Mouse (Mus musculus): Measurements from ENCODE around the gene Dhodh. TPM values are rescaled to one million over a fixed set of nuclear protein-coding genes. Genes with fewer than 3 reads are reported as not detected.

Gene Dhodh
- polyA plus RNA-seq, 1 experiment from 2014 or later, result 55.4 TPM

- Histone ChIP-seq H3K27me3 (ENCODE audit: poor library complexity, severe bottlenecking) (no peaks in the 10 kb centered on the region), H3K9me3 (no peaks in the 10 kb centered on the region), H3K4me1 (peaks cover 23% of the 10 kb centered on the region), H3K27ac (peak overlapping the region; percentile 95), H3K36me3 (replicated peaks) (peaks cover 17% of the 10 kb centered on the region), H3K4me3 (peak overlapping the region; percentile 70)
- DNase-seq (ENCODE audit: extremely low spot score, low spot score), result no peak
- 24% methylated on average over 5 of the region's 5 CpGs for WGBS
Measured at GRCm38 (mm10) chr8:109609153-109609502, 655 bp upstream of the Dhodh start.

GRCm38 (mm10) chr8:109607650-109608049 lies 823 bp downstream of the Dhodh start:
- Histone ChIP-seq H3K4me3 (peak overlapping the region; percentile 70), H3K36me3 (replicated peaks) (peaks cover 32% of the 10 kb centered on the region), H3K4me1 (peaks cover 23% of the 10 kb centered on the region), H3K27ac (peak overlapping the region; percentile 95), H3K9me3 (no peaks in the 10 kb centered on the region), H3K27me3 (ENCODE audit: poor library complexity, severe bottlenecking) (no peaks in the 10 kb centered on the region)
- WGBS, result 16% methylated on average over 12 of the region's 12 CpGs
- no peak for DNase-seq (ENCODE audit: extremely low spot score, low spot score)

- H3K27me3 ChIP-seq (ENCODE audit: poor library complexity, severe bottlenecking), result no peaks in the 10 kb centered on the region
- H3K36me3 ChIP-seq (replicated peaks), result peaks cover 41% of the 10 kb centered on the region
- no peak for DNase-seq (ENCODE audit: extremely low spot score, low spot score)
- 87% methylated on average over 2 of the region's 2 CpGs for WGBS
- H3K4me3 ChIP-seq, result no peak overlapping the region
- peaks cover 23% of the 10 kb centered on the region for H3K4me1 ChIP-seq
- no peaks in the 10 kb centered on the region for H3K9me3 ChIP-seq
- no peak overlapping the region for H3K27ac ChIP-seq
Measured at GRCm38 (mm10) chr8:109606725-109607124, 1.7 kb downstream of the Dhodh start.

DNA sequence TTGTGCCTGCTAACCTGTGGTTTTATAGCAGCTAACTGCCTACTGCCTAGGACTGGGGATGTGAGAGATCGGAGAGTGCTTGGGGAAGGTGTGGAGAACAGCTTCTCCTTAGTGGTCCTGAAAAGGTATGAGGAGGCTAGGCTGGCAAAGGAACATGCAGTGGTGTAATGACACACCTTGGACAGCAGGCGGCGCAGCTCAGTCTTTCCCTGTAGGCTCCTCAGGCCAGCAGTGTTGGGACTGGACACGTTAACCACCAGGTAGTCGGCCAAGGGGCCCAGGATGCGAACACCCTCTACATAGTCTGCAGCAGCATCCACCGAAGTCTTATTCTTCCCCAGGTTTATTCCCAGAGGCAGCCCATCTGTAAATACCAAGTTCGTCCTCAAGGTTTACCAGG lies 12.6 kb downstream of the Dhodh start:
- H3K4me1 ChIP-seq, result no peaks in the 10 kb centered on the region
- H3K4me3 ChIP-seq, result no peak overlapping the region
- H3K27me3 ChIP-seq (ENCODE audit: poor library complexity, severe bottlenecking), result no peaks in the 10 kb centered on the region
- DNase-seq (ENCODE audit: extremely low spot score, low spot score), result peak; percentile 65
- no peaks in the 10 kb centered on the region for H3K9me3 ChIP-seq
- H3K36me3 ChIP-seq (replicated peaks), result peaks cover 82% of the 10 kb centered on the region
- WGBS, result 58% methylated on average over 8 of the region's 8 CpGs
- no peak overlapping the region for H3K27ac ChIP-seq

DNA sequence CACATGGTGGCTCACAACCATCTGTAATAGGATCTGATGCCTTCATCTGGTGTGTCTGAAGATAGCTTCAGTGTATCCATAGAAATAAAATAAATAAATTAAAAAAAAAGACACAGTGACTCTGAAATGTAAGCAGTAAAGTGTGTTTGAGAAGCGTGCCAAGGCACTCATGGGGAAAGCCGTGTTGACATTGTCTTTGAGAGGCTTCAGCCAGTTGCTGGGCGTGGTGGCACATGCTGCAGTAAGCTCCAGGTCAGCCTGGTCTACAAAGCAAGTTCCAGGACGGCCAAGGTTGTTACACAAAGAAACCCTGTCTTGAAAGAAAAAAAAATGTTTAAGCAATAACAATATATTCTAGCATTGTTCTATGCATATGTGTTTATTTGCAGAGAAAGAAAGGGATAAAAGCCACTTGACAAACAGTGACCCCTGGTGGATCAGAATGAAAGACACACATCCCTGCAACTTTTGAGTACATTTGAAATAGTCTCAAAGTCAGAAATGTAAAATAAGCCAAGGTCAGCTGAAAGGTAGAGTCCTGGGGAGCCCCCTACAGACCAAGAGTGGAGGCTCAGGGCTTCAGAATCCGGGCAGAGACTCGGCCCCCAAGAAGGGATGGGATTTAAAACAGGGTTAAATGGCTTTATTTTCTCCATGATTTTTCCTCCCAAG lies 15.2 kb downstream of the Dhodh start:
- Histone ChIP-seq H3K4me1 (no peaks in the 10 kb centered on the region), H3K36me3 (replicated peaks) (peaks cover 61% of the 10 kb centered on the region), H3K27me3 (ENCODE audit: poor library complexity, severe bottlenecking) (no peaks in the 10 kb centered on the region), H3K4me3 (no peak overlapping the region), H3K27ac (no peak overlapping the region), H3K9me3 (no peaks in the 10 kb centered on the region)
- DNase-seq (ENCODE audit: extremely low spot score, low spot score), result no peak
- WGBS, result 83% methylated on average over 6 of the region's 6 CpGs

GRCm38 (mm10) chr8:109592164-109592563 lies 16.3 kb downstream of the Dhodh start:
- Histone ChIP-seq H3K27ac (no peak overlapping the region), H3K36me3 (replicated peaks) (peaks cover 56% of the 10 kb centered on the region), H3K27me3 (ENCODE audit: poor library complexity, severe bottlenecking) (no peaks in the 10 kb centered on the region), H3K4me1 (no peaks in the 10 kb centered on the region), H3K4me3 (no peak overlapping the region), H3K9me3 (no peaks in the 10 kb centered on the region)
- WGBS, result 97% methylated on average over 5 of the region's 5 CpGs
- no peak for DNase-seq (ENCODE audit: extremely low spot score, low spot score)

DNA sequence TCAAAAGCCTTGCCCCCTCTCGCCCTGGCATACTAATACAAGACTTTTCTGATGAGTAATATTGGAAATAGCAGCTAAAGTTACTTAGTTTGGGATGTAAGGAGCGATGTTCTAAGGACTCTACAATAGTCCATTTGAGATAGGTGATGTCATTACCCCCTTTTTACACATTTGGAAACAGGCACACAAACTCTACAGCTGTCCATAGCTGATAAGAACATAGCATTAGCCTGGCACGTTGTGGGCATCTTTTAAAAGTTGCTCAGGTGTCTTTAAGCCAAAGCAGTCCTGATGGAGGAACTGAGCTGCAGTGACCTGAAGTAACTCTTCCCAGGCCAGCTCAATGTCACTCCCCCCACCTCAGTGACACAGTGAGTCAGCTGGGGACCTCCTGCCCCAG lies 17.1 kb downstream of the Dhodh start:
- Histone ChIP-seq H3K36me3 (replicated peaks) (peaks cover 48% of the 10 kb centered on the region), H3K4me1 (no peaks in the 10 kb centered on the region), H3K4me3 (no peak overlapping the region), H3K9me3 (no peaks in the 10 kb centered on the region), H3K27me3 (ENCODE audit: poor library complexity, severe bottlenecking) (no peaks in the 10 kb centered on the region), H3K27ac (no peak overlapping the region)
- DNase-seq (ENCODE audit: extremely low spot score, low spot score), result no peak
- WGBS, result 87% methylated on average over 3 of the region's 3 CpGs

DNA sequence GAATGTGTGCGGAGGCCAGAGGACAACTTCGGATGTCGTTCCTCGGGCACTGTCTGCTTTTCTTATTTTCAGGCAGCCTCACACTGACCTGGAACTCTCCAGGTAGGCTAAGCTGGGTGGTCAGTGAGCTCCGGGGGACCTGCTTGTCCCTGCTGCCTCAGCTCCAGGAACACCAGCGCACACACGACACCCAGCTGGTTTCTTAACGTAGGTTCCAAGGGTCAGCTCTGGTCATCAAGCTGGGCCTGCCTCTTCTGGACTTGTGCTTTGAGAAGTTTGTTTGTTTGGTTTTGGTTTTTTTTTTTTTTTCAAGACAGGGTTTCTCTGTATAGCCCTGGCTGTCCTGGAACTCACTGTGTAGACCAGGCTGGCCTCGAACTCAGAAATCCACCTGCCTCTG lies 17.6 kb downstream of the Dhodh start:
- Histone ChIP-seq H3K27me3 (ENCODE audit: poor library complexity, severe bottlenecking) (no peaks in the 10 kb centered on the region), H3K9me3 (no peaks in the 10 kb centered on the region), H3K36me3 (replicated peaks) (peaks cover 44% of the 10 kb centered on the region), H3K27ac (no peak overlapping the region), H3K4me3 (no peak overlapping the region), H3K4me1 (no peaks in the 10 kb centered on the region)
- no peak for DNase-seq (ENCODE audit: extremely low spot score, low spot score)
- WGBS, result 88% methylated on average over 9 of the region's 9 CpGs

GRCm38 (mm10) chr8:109586972-109587504 lies 21.4 kb downstream of the Dhodh start:
- DNase-seq (ENCODE audit: extremely low spot score, low spot score), result no peak
- Histone ChIP-seq H3K9me3 (peaks cover 4% of the 10 kb centered on the region; the same call in 1 of the 2 replicates), H3K27me3 (ENCODE audit: poor library complexity, severe bottlenecking) (no peaks in the 10 kb centered on the region), H3K4me1 (no peaks in the 10 kb centered on the region), H3K4me3 (no peak overlapping the region), H3K36me3 (replicated peaks) (peaks cover 6% of the 10 kb centered on the region), H3K27ac (no peak overlapping the region)
- 82% methylated on average over 7 of the region's 7 CpGs for WGBS

DNA sequence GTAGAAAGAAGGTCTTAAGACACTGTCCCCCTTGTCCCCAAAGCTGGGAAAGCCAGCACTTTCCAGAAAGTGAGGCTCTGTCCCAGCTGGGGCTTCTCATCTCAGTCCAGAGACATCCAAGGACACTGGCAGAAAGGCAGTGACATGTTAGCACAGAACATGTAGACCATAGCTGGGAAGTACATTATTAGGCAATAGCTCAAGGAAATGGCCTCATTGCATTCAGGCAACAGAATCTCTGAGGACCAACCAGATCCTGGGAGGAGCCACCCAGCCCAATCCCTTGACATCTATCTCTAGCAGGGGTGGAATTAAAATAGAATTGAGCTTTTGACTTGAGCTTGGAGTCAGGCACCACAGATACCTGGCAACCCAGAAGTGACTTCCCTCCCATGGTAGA lies 22.8 kb downstream of the Dhodh start:
- no peak overlapping the region for H3K27ac ChIP-seq
- H3K36me3 ChIP-seq (replicated peaks), result no peaks in the 10 kb centered on the region
- peaks cover 4% of the 10 kb centered on the region; the same call in 1 of the 2 replicates for H3K9me3 ChIP-seq
- no peak for DNase-seq (ENCODE audit: extremely low spot score, low spot score)
- no peak overlapping the region for H3K4me3 ChIP-seq
- no peaks in the 10 kb centered on the region for H3K4me1 ChIP-seq
- H3K27me3 ChIP-seq (ENCODE audit: poor library complexity, severe bottlenecking), result no peaks in the 10 kb centered on the region

GRCm38 (mm10) chr8:109584830-109585229 lies 23.6 kb downstream of the Dhodh start:
- H3K9me3 ChIP-seq, result peaks cover 4% of the 10 kb centered on the region; the same call in 1 of the 2 replicates
- no peaks in the 10 kb centered on the region for H3K36me3 ChIP-seq (replicated peaks)
- H3K4me3 ChIP-seq, result no peak overlapping the region
- H3K27ac ChIP-seq, result no peak overlapping the region
- no peaks in the 10 kb centered on the region for H3K27me3 ChIP-seq (ENCODE audit: poor library complexity, severe bottlenecking)
- 87% methylated on average over 3 of the region's 3 CpGs for WGBS
- H3K4me1 ChIP-seq, result no peaks in the 10 kb centered on the region
- no peak for DNase-seq (ENCODE audit: extremely low spot score, low spot score)

DNA sequence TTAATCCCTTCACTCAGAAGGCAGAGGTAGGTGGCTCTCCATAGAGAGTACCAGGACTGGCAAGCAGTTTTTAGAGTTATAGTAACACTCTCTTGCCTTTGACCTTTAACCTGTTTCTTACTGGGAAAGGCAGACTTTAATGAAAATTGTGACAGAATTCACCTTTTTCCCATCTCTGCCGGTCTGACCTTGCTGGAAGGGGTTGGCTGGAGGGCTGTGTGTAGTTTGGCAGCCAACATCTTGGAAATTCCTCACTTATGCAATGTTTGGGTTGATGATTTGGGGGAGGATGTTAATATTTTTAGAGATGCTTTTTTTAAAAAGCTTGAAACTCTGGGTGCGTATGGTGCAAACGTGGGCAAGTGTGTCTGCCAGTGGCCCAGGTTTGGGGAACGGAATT lies 24.2 kb downstream of the Dhodh start:
- Histone ChIP-seq H3K4me1 (no peaks in the 10 kb centered on the region), H3K36me3 (replicated peaks) (no peaks in the 10 kb centered on the region), H3K4me3 (no peak overlapping the region), H3K27ac (no peak overlapping the region), H3K9me3 (peaks cover 4% of the 10 kb centered on the region; the same call in 1 of the 2 replicates), H3K27me3 (ENCODE audit: poor library complexity, severe bottlenecking) (no peaks in the 10 kb centered on the region)
- WGBS, result 93% methylated on average over 4 of the region's 4 CpGs
- DNase-seq (ENCODE audit: extremely low spot score, low spot score), result no peak

GRCm38 (mm10) chr8:109578900-109579301 lies 29.6 kb downstream of the Dhodh start, which contains the start of gene Hp:
Hp (minus strand) TSS chr8:109579172.
- Histone ChIP-seq H3K27me3 (ENCODE audit: poor library complexity, severe bottlenecking) (no peaks in the 10 kb centered on the region), H3K27ac (no peak within 1 kb of the TSS), H3K4me1 (no peaks in the 10 kb centered on the region), H3K36me3 (replicated peaks) (no peaks in the 10 kb centered on the region), H3K9me3 (no peaks in the 10 kb centered on the region), H3K4me3 (no peak within 1 kb of the TSS)
- WGBS, result 80% methylated on average over 8 of the region's 8 CpGs
- no peak for DNase-seq (ENCODE audit: extremely low spot score, low spot score)
